Mouse (Mus musculus) kidney, embryonic 16.5 days (tissue): ENCODE data around the gene Cldn9. TPM values are rescaled to one million over a fixed set of nuclear protein-coding genes. Genes with fewer than 3 reads are reported as not detected.
A peak's percentile ranks its signal among the peaks of the same experiment; 100 is the strongest.

Experiments used
- ATAC-seq: fragments of 200-750 bp; cut with Nextera tagmentation; 2 replicates; pipeline ENCODE4 v1.8.0; 2017; ENCODE audit warnings: moderate TSS enrichment; ENCODE audit not compliant: low FRiP score, low TSS enrichment
- H3K27ac ChIP-seq: fragments of 300-500 bp; sonication (generic); 2 replicates; pipeline ENCODE4 v1.5.1; 2014; ENCODE audit warnings: low read length
- H3K27me3 ChIP-seq: fragments of 300-500 bp; sonication (generic); 2 replicates; pipeline ENCODE4 v1.6.1; 2014; ENCODE audit warnings: low read length, control low read depth, mixed read lengths; ENCODE audit not compliant: insufficient read depth
- H3K36me3 ChIP-seq: fragments of 300-500 bp; sonication (generic); 2 replicates; pipeline ENCODE4 v1.6.1; 2014; ENCODE audit warnings: low read length, control low read depth, mixed read lengths; ENCODE audit not compliant: insufficient read depth
- H3K4me1 ChIP-seq: fragments of 300-500 bp; sonication (generic); 2 replicates; pipeline ENCODE4 v1.6.1; 2014; ENCODE audit warnings: low read length, control low read depth, mixed read lengths; ENCODE audit not compliant: insufficient read depth
- H3K4me2 ChIP-seq: fragments of 300-500 bp; sonication (generic); replicated peaks from 2 replicates; pipeline ENCODE4 v1.6.1; 2014; ENCODE audit warnings: low read depth, low read length
- H3K4me3 ChIP-seq: fragments of 300-500 bp; sonication (generic); 2 replicates; pipeline ENCODE4 v1.5.1; 2014; ENCODE audit warnings: mild to moderate bottlenecking, low read length
- H3K9ac ChIP-seq: fragments of 300-500 bp; sonication (generic); replicated peaks from 2 replicates; pipeline ENCODE4 v1.6.1; 2014; ENCODE audit warnings: low read length
- H3K9me3 ChIP-seq: fragments of 300-500 bp; sonication (generic); 2 replicates; pipeline ENCODE4 v1.6.1; 2016; ENCODE audit warnings: low read length, control low read depth
- WGBS: fragments of 180-500 bp; shearing (Covaris S2); extraction: QIAGEN DNeasy Blood & Tissue Kit; methylation state at CpG from one replicate; pipeline ENCODE4 v1.1.7; 2014; 5-methylcytosine and 5-hydroxymethylcytosine counted together
- polyA plus RNA-seq: library from polyadenylated mRNA; unstranded; fragments of >200 nt; fragmentation: Nextera tagmentation; extraction: Ambion mirVana; gene quantifications from 2 replicates; pipeline ENCODE4 v1.2.1, GENCODE M21; 2015

Gene Cldn9
- polyA plus RNA-seq, 1 experiment from 2014 or later, result 63.5 TPM

GRCm38 (mm10) chr17:23706212-23706611, 22.4 kb upstream of the Cldn9 start:
- H3K4me3 ChIP-seq, result no peak overlapping the region
- no peaks in the 10 kb centered on the region for H3K9me3 ChIP-seq
- H3K4me2 ChIP-seq, result no peak overlapping the region
- 3% methylated on average over 3 of the region's 3 CpGs for WGBS
- H3K27ac ChIP-seq, result no peak overlapping the region
- H3K36me3 ChIP-seq, result no peaks in the 10 kb centered on the region
- H3K9ac ChIP-seq, result no peak overlapping the region
- H3K4me1 ChIP-seq, result no peaks in the 10 kb centered on the region
- peaks cover under 1% of the 10 kb centered on the region; the same call in 1 of the 2 replicates for H3K27me3 ChIP-seq
- ATAC-seq, result peak; percentile 25

- H3K4me1 ChIP-seq, result no peaks in the 10 kb centered on the region
- H3K4me2 ChIP-seq, result no peak overlapping the region
- no peaks in the 10 kb centered on the region for H3K9me3 ChIP-seq
- no peak overlapping the region for H3K27ac ChIP-seq
- H3K4me3 ChIP-seq, result no peak overlapping the region
- H3K9ac ChIP-seq, result no peak overlapping the region
- no peaks in the 10 kb centered on the region for H3K36me3 ChIP-seq
- ATAC-seq, result peak; percentile 64
- 74% methylated on average over 7 of the region's 7 CpGs for WGBS
- peaks cover 6% of the 10 kb centered on the region; the same call in 1 of the 2 replicates for H3K27me3 ChIP-seq
Measured at GRCm38 (mm10) chr17:23705525-23706104, 21.8 kb upstream of the Cldn9 start.

GRCm38 (mm10) chr17:23704741-23705140, 20.9 kb upstream of the Cldn9 start:
- no peak for ATAC-seq
- Histone ChIP-seq H3K27ac (no peak overlapping the region), H3K4me2 (no peak overlapping the region), H3K4me3 (no peak overlapping the region), H3K9me3 (no peaks in the 10 kb centered on the region), H3K36me3 (no peaks in the 10 kb centered on the region), H3K9ac (no peak overlapping the region), H3K27me3 (peaks cover 10% of the 10 kb centered on the region; the same call in 1 of the 2 replicates), H3K4me1 (no peaks in the 10 kb centered on the region)
- 39% methylated on average over 7 of the region's 7 CpGs for WGBS

- ATAC-seq, result no peak
- H3K4me3 ChIP-seq, result no peak overlapping the region
- H3K4me1 ChIP-seq, result peaks cover 12% of the 10 kb centered on the region
- no peaks in the 10 kb centered on the region for H3K36me3 ChIP-seq
- H3K9me3 ChIP-seq, result no peaks in the 10 kb centered on the region
- peaks cover 12% of the 10 kb centered on the region; the same call in 1 of the 2 replicates for H3K27me3 ChIP-seq
- WGBS, result 83% methylated on average over 9 of the region's 9 CpGs
- H3K9ac ChIP-seq, result no peak overlapping the region
- no peak overlapping the region for H3K27ac ChIP-seq
- no peak overlapping the region for H3K4me2 ChIP-seq
Measured at GRCm38 (mm10) chr17:23703301-23703700, 19.5 kb upstream of the Cldn9 start.

DNA sequence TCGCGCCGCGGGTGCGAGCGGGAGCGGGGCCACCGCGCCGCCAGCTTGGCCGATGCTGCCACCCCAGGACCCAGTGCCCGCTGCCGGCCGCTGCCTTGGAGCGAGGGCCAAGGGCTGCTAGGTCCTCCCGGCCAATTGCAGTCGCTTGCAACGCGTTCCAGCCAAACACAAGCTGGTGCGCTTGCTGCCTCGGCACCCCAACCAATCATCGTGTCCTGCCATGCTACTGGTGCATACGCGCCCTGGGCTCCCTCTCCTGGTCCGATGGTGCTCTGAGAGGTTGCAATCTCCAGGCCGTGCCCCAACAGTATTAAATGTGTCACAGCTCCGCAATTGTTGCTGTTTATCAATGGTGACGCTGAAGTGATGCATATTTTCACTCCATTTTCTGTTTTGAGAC, 16.3 kb upstream of the Cldn9 start:
- H3K4me1 ChIP-seq, result peaks cover 27% of the 10 kb centered on the region
- H3K9ac ChIP-seq, result peak overlapping the region; percentile 76
- H3K27me3 ChIP-seq, result peaks cover 12% of the 10 kb centered on the region; the same call in 1 of the 2 replicates
- no peaks in the 10 kb centered on the region for H3K36me3 ChIP-seq
- peak overlapping the region; percentile 99 for H3K4me2 ChIP-seq
- 0% methylated on average over 28 of the region's 28 CpGs for WGBS
- H3K4me3 ChIP-seq, result peak overlapping the region; percentile 61
- no peak overlapping the region for H3K27ac ChIP-seq
- H3K9me3 ChIP-seq, result no peaks in the 10 kb centered on the region
- ATAC-seq, result peak; percentile 91

- peaks cover 34% of the 10 kb centered on the region for H3K4me1 ChIP-seq
- H3K36me3 ChIP-seq, result no peaks in the 10 kb centered on the region
- WGBS, result under 1% methylated on average over 55 of the region's 101 CpGs
- H3K27me3 ChIP-seq, result peaks cover 12% of the 10 kb centered on the region; the same call in 1 of the 2 replicates
- peak overlapping the region; percentile 99 for H3K4me2 ChIP-seq
- no peaks in the 10 kb centered on the region for H3K9me3 ChIP-seq
- peak overlapping the region; percentile 61 for H3K4me3 ChIP-seq
- peak; percentile 54 for ATAC-seq
- peak overlapping the region; percentile 55; the same call in 1 of the 2 replicates for H3K27ac ChIP-seq
- peak overlapping the region; percentile 76 for H3K9ac ChIP-seq
Measured at GRCm38 (mm10) chr17:23699131-23700077, 15.6 kb upstream of the Cldn9 start.

DNA sequence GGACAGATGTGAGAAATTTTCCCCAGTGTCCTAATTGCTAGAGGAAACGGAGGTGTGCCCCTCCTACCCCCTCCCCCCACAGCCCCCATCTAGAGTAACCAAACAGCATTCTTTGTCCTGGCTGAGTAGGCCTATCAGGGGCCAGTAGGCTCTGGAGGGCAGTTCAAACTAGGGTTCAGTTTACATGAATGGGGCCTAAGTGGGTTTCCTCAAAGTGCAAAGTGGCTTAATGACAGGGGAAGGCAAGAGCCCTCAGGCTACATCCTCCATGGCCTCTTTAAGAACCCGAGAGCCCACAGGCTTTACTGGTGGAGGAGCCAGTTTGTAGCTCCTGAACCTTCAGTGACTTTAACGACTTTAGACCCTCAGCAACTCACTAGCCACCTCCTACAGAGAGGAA, 12.0 kb upstream of the Cldn9 start:
- Histone ChIP-seq H3K4me3 (no peak overlapping the region), H3K9me3 (no peaks in the 10 kb centered on the region), H3K27ac (peak overlapping the region; percentile 81), H3K4me2 (no peak overlapping the region), H3K36me3 (no peaks in the 10 kb centered on the region), H3K27me3 (peaks cover 8% of the 10 kb centered on the region; the same call in 1 of the 2 replicates), H3K4me1 (peaks cover 42% of the 10 kb centered on the region), H3K9ac (no peak overlapping the region)
- peak; percentile 68 for ATAC-seq
- WGBS, result 10% methylated on average over 3 of the region's 3 CpGs

- 68% methylated on average over 1 of the region's 1 CpGs for WGBS
- Histone ChIP-seq H3K9me3 (no peaks in the 10 kb centered on the region), H3K36me3 (no peaks in the 10 kb centered on the region), H3K27ac (peak overlapping the region; percentile 51; the same call in 1 of the 2 replicates), H3K4me2 (no peak overlapping the region), H3K9ac (no peak overlapping the region), H3K27me3 (peaks cover 2% of the 10 kb centered on the region; the same call in 1 of the 2 replicates), H3K4me3 (no peak overlapping the region), H3K4me1 (peaks cover 42% of the 10 kb centered on the region)
- peak; percentile 36; the same call in 1 of the 2 replicates for ATAC-seq
Measured at GRCm38 (mm10) chr17:23694491-23694890, 10.7 kb upstream of the Cldn9 start.

DNA sequence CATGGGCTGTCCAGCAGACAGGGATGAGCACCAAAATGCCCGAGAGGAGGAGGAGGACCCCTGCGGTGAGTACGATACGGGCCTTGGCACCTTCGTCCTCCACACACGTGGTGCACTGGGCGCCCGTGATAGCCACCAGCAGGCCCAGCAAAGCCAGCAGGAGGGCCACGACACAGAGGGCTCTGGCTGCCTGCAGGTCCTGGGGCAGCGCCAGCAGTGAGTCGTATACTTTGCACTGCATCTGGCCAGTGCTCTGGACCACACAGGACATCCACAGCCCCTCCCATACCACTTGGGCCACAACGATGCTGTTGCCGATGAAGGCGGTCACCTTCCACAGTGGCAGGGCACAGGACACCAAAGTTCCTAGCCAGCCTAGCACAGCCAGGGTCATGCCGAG, 600 bp downstream of the Cldn9 start:
- peak overlapping the region; percentile 49 for H3K4me3 ChIP-seq
- H3K9ac ChIP-seq, result peak overlapping the region; percentile 58
- H3K36me3 ChIP-seq, result no peaks in the 10 kb centered on the region
- H3K4me1 ChIP-seq, result peaks cover 34% of the 10 kb centered on the region
- H3K27me3 ChIP-seq, result peaks cover 41% of the 10 kb centered on the region
- peak overlapping the region; percentile 86 for H3K27ac ChIP-seq
- no peaks in the 10 kb centered on the region for H3K9me3 ChIP-seq
- WGBS, result 3% methylated on average over 15 of the region's 15 CpGs
- H3K4me2 ChIP-seq, result peak overlapping the region; percentile 56
- peak; percentile 17 for ATAC-seq
